Mouse (Mus musculus) erythroid progenitor cell, adult 5-6 weeks (primary cell): ENCODE data around the gene Pnn. TPM values are rescaled to one million over a fixed set of nuclear protein-coding genes. Genes with fewer than 3 reads are reported as not detected.

Source experiments
- ATAC-seq: replicated peaks from 2 replicates; pipeline ENCODE4 v1.8.0; 2016; ENCODE audit warnings: moderate number of reproducible peaks, mild to moderate bottlenecking, moderate TSS enrichment, inconsistent platforms; ENCODE audit not compliant: poor library complexity, low FRiP score, severe bottlenecking
- total RNA-seq, 2 experiments: library from RNA; stranded (forward) in 1 of 2; stranded (reverse) in 1 of 2; fragments of 150-400 nt in 1 of 2; fragments of 186-747, 209-891 nt in 1 of 2; gene quantifications; 2 replicates each; pipeline versions ENCODE4 v1.2.3 to v1.2.4; 2015 to 2017; ENCODE audit warnings: low replicate concordance in 2 of 2

The Pnn gene
- total RNA-seq, 2 experiments from 2014 or later = 66.7 to 69.1 TPM

GRCm38 (mm10) chr12:59068791-59069190 lies 2.1 kb downstream of the Pnn start:
- no peak for ATAC-seq

GRCm38 (mm10) chr12:59072286-59072685 lies 5.6 kb downstream of the Pnn start:
- ATAC-seq = no peak

- ATAC-seq = no peak
Measured at GRCm38 (mm10) chr12:59074052-59074451, 7.4 kb downstream of the Pnn start.

GRCm38 (mm10) chr12:59076996-59077395 lies 10.3 kb downstream of the Pnn start:
- no peak for ATAC-seq

- no peak for ATAC-seq
Measured at GRCm38 (mm10) chr12:59077883-59078282, 11.2 kb downstream of the Pnn start.

GRCm38 (mm10) chr12:59080461-59080860 lies 13.8 kb downstream of the Pnn start:
- no peak for ATAC-seq

GRCm38 (mm10) chr12:59084446-59084845 lies 17.8 kb downstream of the Pnn start:
- ATAC-seq = no peak

- ATAC-seq = no peak
Measured at GRCm38 (mm10) chr12:59086171-59086570, 19.5 kb downstream of the Pnn start.

- ATAC-seq = no peak
Measured at GRCm38 (mm10) chr12:59093543-59093942, 26.9 kb downstream of the Pnn start.

- ATAC-seq = no peak
Measured at GRCm38 (mm10) chr12:59095104-59096025, 28.7 kb downstream of the Pnn start, which contains the start of gene Mia2. Gene Mia2, plus strand, starts transcription at chr12:59095799.

GRCm38 (mm10) chr12:59104771-59105170 lies 38.1 kb downstream of the Pnn start:
- ATAC-seq = no peak

GRCm38 (mm10) chr12:59105914-59106313 lies 39.2 kb downstream of the Pnn start:
- ATAC-seq = no peak

- no peak for ATAC-seq
Measured at GRCm38 (mm10) chr12:59106491-59106890, 39.8 kb downstream of the Pnn start.

- no peak for ATAC-seq
Measured at GRCm38 (mm10) chr12:59107926-59108325, 41.2 kb downstream of the Pnn start.

- ATAC-seq = no peak
Measured at GRCm38 (mm10) chr12:59117184-59117583, 50.5 kb downstream of the Pnn start.

Other genes starting within 250 kb of the Pnn start
- gene Sec23a, start 54.9 kb upstream of the Pnn start, total RNA-seq (2015; ENCODE audit: low replicate concordance) = 6.5 and 15.9 TPM in 2 replicates
- 10.7 and 13.2 TPM in 2 replicates for gene Sec23a, start 54.9 kb upstream of the Pnn start, total RNA-seq (2017; ENCODE audit: low replicate concordance)
- 12.2 and 14.4 TPM in 2 replicates for gene Gemin2, start 53.5 kb upstream of the Pnn start, total RNA-seq (2015; ENCODE audit: low replicate concordance)
- gene Gemin2, start 53.5 kb upstream of the Pnn start, total RNA-seq (2017; ENCODE audit: low replicate concordance) = 9.2 and 17.7 TPM in 2 replicates
- gene Trappc6b, start 5.4 kb upstream of the Pnn start, total RNA-seq (2015; ENCODE audit: low replicate concordance) = 57.3 and 74.6 TPM in 2 replicates
- 44.2 and 45.4 TPM in 2 replicates for gene Trappc6b, start 5.4 kb upstream of the Pnn start, total RNA-seq (2017; ENCODE audit: low replicate concordance)
- gene Mia2, start 28.9 kb downstream of the Pnn start, total RNA-seq (2015; ENCODE audit: low replicate concordance) = 89.4 and 98.9 TPM in 2 replicates
- gene Mia2, start 28.9 kb downstream of the Pnn start, total RNA-seq (2017; ENCODE audit: low replicate concordance) = 138 and 233 TPM in 2 replicates
- 54.1 and 60.5 TPM in 2 replicates for gene Fbxo33, start 152.8 kb downstream of the Pnn start, total RNA-seq (2015; ENCODE audit: low replicate concordance)
- 20.7 and 21.2 TPM in 2 replicates for gene Fbxo33, start 152.8 kb downstream of the Pnn start, total RNA-seq (2017; ENCODE audit: low replicate concordance)